Mouse (Mus musculus) kidney, embryonic 14.5 days (tissue): ENCODE measurements around the gene Olfr214. TPM values are rescaled to one million over a fixed set of nuclear protein-coding genes. Genes with fewer than 3 reads are reported as not detected.
"Not testable (repeated sequence)": the region's sequence is repeated elsewhere in the genome, so short reads cannot be mapped to it uniquely, and the experiment has no call there.

ENCODE experiments used
- ATAC-seq: fragments of 200-750 bp; cut with Nextera tagmentation; 2 replicates; pipeline ENCODE4 v1.8.0; 2017; ENCODE audit warnings: moderate number of reproducible peaks, mild to moderate bottlenecking, moderate TSS enrichment, moderate library complexity; ENCODE audit not compliant: low FRiP score, low TSS enrichment
- H3K27ac ChIP-seq: fragments of 300-500 bp; sonication (generic); 2 replicates; pipeline ENCODE4 v1.5.1; 2014; ENCODE audit warnings: low read depth, mild to moderate bottlenecking, low read length, moderate library complexity, mixed read lengths
- H3K27me3 ChIP-seq: fragments of 300-500 bp; sonication (generic); 2 replicates; pipeline ENCODE4 v1.6.1; 2014; ENCODE audit warnings: mild to moderate bottlenecking, low read length; ENCODE audit not compliant: control insufficient read depth, insufficient read depth
- H3K36me3 ChIP-seq: fragments of 300-500 bp; sonication (generic); 2 replicates; pipeline ENCODE4 v1.6.1; 2014; ENCODE audit warnings: low read length, mixed read lengths; ENCODE audit not compliant: control insufficient read depth, insufficient read depth
- H3K4me1 ChIP-seq: fragments of 300-500 bp; sonication (generic); 2 replicates; pipeline ENCODE4 v1.6.1; 2014; ENCODE audit warnings: low read length, mixed read lengths; ENCODE audit not compliant: control insufficient read depth, insufficient read depth
- H3K4me2 ChIP-seq: fragments of 300-500 bp; sonication (generic); replicated peaks from 2 replicates; pipeline ENCODE4 v1.6.1; 2014; ENCODE audit warnings: low read depth, mild to moderate bottlenecking, low read length
- H3K4me3 ChIP-seq: fragments of 300-500 bp; sonication (generic); 2 replicates; pipeline ENCODE4 v1.5.1; 2014; ENCODE audit warnings: mild to moderate bottlenecking, low read length
- H3K9ac ChIP-seq: fragments of 300-500 bp; sonication (generic); 2 replicates; pipeline ENCODE4 v1.6.1; 2014; ENCODE audit warnings: low read depth, mild to moderate bottlenecking, low read length, moderate library complexity
- H3K9me3 ChIP-seq: fragments of 300-500 bp; sonication (generic); 2 replicates; pipeline ENCODE4 v1.6.1; 2016; ENCODE audit warnings: low read length; ENCODE audit not compliant: control insufficient read depth
- WGBS: fragments of 180-500 bp; shearing (Covaris S2); extraction: QIAGEN DNeasy Blood & Tissue Kit; methylation state at CpG from one replicate; pipeline ENCODE4 v1.1.7; 2014; 5-methylcytosine and 5-hydroxymethylcytosine counted together
- polyA plus RNA-seq: library from polyadenylated mRNA; unstranded; fragments of >200 nt; fragmentation: Nextera tagmentation; extraction: Ambion mirVana; gene quantifications from 2 replicates; pipeline ENCODE4 v1.2.1, GENCODE M21; 2014

The Olfr214 gene
- not detected in 2 replicates for polyA plus RNA-seq

DNA sequence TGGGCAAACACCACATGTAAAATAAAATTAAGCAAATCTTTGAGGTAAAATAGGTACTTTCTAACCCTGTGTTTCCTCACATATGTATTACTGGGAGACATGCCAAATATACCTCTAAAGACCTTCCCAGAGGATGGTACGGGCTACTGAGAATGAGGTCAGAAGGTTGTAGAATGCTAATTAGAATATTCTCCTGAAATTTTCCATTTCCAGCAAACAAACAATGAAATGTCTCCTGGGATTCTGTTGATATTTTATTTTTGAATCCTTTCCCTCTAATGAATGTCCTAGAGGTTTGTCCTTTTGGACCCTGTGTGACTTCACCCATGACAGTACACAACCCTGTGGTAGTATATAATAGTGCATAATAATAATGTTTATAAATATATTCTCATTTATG lies at the start of gene Olfr214:
Olfr214 (plus strand) TSS at position 301 of the 400 bp plus-strand sequence.
- Histone ChIP-seq H3K4me2 (no peak within 1 kb of the TSS), H3K9ac (no peak within 1 kb of the TSS), H3K9me3 (no peaks in the 10 kb centered on the region), H3K4me1 (no peaks in the 10 kb centered on the region), H3K36me3 (no peaks in the 10 kb centered on the region), H3K27me3 (no peaks in the 10 kb centered on the region), H3K4me3 (no peak within 1 kb of the TSS), H3K27ac (no peak within 1 kb of the TSS)
- WGBS, result 75% methylated on average over 1 of the region's 1 CpGs
- ATAC-seq, result no peak

DNA sequence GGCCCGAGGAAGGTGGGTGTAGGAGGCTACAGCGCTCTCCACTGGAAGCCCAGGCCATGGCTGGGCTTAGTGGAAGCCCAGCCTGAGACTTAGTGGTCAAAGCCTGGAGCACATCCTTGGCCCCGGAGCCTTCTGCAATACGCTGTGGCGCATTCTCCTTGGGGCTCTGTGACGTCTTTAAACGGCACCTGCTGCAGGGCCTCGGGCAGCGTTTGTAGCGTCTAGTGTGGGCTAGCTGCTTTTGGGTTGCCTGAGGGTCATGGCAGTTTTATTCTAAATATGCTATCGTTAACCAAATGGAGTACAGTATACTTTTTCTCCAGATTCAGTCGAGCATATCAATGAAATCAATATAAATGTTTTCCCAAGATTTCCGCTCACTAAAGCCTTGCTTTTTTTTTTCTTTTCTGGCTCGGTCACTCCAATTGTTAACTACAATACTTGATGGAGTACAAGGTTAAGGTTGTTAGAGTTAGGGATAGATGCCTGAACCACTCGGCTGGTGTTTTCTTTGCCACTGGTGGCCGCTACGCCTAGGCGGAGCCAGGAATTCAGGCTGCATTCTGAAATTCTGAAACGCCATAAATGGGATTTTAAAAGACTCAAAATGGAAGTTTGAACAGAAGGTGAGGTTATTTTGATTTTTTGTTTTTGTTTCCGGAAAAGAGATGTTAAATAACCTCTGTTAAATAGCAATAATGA lies 47.6 kb upstream of the Olfr214 start, which contains the start of gene Olfr212:
Olfr212 (plus strand) TSS at position 215 of the 702 bp plus-strand sequence.
- not testable (repeated sequence) for H3K4me3 ChIP-seq, ATAC-seq, H3K4me2 ChIP-seq, H3K27me3 ChIP-seq, H3K27ac ChIP-seq, H3K4me1 ChIP-seq, H3K36me3 ChIP-seq, H3K9ac ChIP-seq
- peaks cover 16% of the 10 kb centered on the region for H3K9me3 ChIP-seq
- WGBS, result 94% methylated on average over 19 of the region's 20 CpGs

DNA sequence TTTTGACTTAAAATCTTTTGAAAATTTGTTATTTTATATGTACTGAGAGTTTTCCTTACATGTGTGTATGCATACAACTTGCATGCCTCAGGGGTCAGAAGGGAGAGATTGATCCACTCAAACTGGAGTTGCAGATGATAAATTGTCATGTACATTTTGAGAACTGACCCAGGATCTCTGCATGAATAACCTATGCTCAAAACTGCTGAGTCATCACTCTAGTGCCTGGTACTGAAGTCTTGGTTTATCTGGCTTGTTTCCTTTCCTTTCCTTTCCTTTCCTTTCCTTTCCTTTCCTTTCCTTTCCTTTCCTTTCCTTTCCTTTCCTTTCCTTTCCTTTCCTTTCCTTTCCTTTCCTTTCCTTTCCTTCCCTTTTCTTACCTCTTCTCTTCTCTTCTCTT lies 39.2 kb upstream of the Olfr214 start:
- Histone ChIP-seq H3K9ac (no peak overlapping the region), H3K4me3 (no peak overlapping the region), H3K36me3 (no peaks in the 10 kb centered on the region), H3K27me3 (no peaks in the 10 kb centered on the region), H3K27ac (no peak overlapping the region), H3K9me3 (no peaks in the 10 kb centered on the region), H3K4me1 (no peaks in the 10 kb centered on the region), H3K4me2 (no peak overlapping the region)
- no peak for ATAC-seq

DNA sequence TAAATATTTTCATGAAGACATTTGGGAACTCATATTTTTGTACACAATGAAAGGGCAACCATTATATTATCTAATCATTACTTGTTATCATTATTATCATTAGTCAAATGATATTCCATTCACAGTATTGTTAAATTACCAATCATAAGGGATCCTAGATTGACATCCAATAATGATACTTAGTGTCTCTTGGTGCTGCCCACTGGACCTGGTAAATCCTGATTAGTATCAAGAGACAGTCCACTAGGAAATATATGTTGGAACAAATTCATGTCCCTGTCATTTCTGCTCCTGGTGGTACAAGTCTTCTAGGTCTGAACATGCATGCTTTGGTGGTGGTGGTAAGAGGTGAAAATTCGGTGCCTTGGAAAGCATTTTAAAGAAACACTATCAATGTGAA lies 15.9 kb upstream of the Olfr214 start, which contains the start of gene Olfr213:
Olfr213 (plus strand) TSS at position 301 of the 400 bp plus-strand sequence.
- H3K27ac ChIP-seq, result no peak within 1 kb of the TSS
- H3K4me2 ChIP-seq, result no peak within 1 kb of the TSS
- H3K4me3 ChIP-seq, result no peak within 1 kb of the TSS
- H3K4me1 ChIP-seq, result no peaks in the 10 kb centered on the region
- H3K27me3 ChIP-seq, result no peaks in the 10 kb centered on the region
- no peak for ATAC-seq
- 86% methylated on average over 1 of the region's 1 CpGs for WGBS
- no peaks in the 10 kb centered on the region for H3K36me3 ChIP-seq
- no peaks in the 10 kb centered on the region for H3K9me3 ChIP-seq
- no peak within 1 kb of the TSS for H3K9ac ChIP-seq

DNA sequence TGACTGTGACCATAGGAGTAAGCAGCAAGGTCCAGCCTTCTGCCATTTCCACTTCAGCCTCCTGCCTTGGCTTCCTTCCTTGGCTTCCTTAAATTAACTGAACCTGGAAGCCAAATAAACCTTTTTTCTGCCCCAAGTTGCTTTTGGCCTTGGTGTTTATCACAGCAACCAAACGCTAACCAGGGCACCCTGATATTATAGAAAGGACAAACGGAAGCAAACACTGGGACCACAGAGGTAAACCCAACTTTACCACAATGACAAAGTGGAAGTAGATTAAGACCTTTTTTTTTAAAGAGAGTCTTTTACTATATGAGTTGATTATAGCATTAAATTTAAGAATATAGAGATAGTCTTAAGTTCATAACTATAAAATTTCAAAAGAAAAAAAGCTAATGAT lies 11.5 kb upstream of the Olfr214 start:
- H3K27ac ChIP-seq, result no peak overlapping the region
- H3K9me3 ChIP-seq, result no peaks in the 10 kb centered on the region
- no peak overlapping the region for H3K9ac ChIP-seq
- ATAC-seq, result no peak
- 92% methylated on average over 2 of the region's 2 CpGs for WGBS
- no peak overlapping the region for H3K4me3 ChIP-seq
- no peak overlapping the region for H3K4me2 ChIP-seq
- H3K27me3 ChIP-seq, result 0 out of 2 replicates have a peak, but pooled peaks cover 3% of the 10 kb centered on the region
- H3K36me3 ChIP-seq, result no peaks in the 10 kb centered on the region
- H3K4me1 ChIP-seq, result no peaks in the 10 kb centered on the region

DNA sequence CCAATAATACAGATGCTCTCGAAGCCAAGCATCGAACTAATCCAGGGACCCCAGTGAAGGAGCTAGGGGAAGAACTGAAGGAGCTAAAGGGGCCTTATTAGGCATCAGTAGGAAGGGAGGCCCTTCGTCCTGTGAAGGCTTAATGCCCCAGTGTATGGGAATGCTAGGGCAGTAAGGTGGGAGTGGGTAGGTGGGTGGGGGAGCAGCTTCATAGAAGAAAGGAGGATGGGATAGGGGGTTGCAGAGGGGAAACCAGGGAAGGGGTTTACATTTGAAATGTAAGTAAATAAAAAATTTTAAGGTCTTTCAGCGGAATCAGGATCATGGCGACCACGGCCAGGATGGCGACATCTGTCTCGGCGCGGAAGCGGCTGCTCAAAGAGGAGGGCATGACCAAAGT lies 3.2 kb upstream of the Olfr214 start, which contains the start of gene Gm5580:
Gm5580 (plus strand) TSS at position 301 of the 400 bp plus-strand sequence.
- not testable (repeated sequence) for H3K4me2 ChIP-seq, H3K36me3 ChIP-seq, H3K9ac ChIP-seq, H3K4me3 ChIP-seq, ATAC-seq, H3K9me3 ChIP-seq, H3K27me3 ChIP-seq, H3K4me1 ChIP-seq, H3K27ac ChIP-seq
- 96% methylated on average over 11 of the region's 11 CpGs for WGBS

DNA sequence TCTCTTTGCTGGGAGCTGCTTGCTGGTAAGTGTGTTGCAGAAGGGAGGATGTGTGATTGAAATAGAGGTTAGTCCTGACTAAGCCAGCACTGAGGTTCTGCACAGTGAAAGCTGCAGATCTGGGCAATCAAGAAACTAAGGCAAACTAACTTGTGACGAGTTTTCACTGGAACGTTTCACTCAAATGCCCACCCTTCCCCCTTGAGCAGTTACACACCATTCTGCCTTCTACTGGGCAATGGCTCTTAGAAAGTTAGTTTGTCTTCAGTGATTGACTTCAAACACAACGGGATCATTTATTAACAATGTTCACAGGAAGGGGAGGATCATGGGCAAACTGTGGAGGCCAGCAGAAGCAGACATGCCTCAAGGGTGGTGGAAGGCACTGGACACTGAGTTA lies 917 bp downstream of the Olfr214 start:
- H3K9ac ChIP-seq, result no peak overlapping the region
- no peak overlapping the region for H3K4me3 ChIP-seq
- no peak overlapping the region for H3K27ac ChIP-seq
- H3K36me3 ChIP-seq, result no peaks in the 10 kb centered on the region
- H3K27me3 ChIP-seq, result no peaks in the 10 kb centered on the region
- H3K4me1 ChIP-seq, result no peaks in the 10 kb centered on the region
- 43% methylated on average over 3 of the region's 3 CpGs for WGBS
- no peak overlapping the region for H3K4me2 ChIP-seq
- ATAC-seq, result peak; percentile 75; the same call in 1 of the 2 replicates
- H3K9me3 ChIP-seq, result no peaks in the 10 kb centered on the region

DNA sequence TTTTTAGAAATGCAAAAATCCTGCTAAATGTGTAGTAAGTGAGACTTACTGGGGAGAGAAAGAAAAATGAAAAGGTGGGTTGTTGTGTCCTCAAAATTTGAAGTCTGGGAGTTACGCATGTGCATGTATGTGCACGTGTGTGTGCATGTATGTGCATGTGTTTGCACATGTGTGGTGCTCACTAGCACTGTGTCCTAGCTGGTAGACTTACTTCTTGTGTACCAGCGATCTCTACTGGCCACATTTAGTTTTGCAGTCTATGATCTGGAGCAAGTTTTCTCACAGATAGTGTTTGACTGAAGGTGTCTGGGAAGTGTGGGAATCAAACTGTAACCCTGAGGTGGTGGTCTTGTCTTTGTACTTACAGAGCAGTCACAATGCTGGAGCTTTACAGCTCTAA lies 15.8 kb downstream of the Olfr214 start:
- no peak for ATAC-seq
- H3K4me2 ChIP-seq, result no peak overlapping the region
- no peaks in the 10 kb centered on the region for H3K36me3 ChIP-seq
- H3K4me3 ChIP-seq, result no peak overlapping the region
- H3K27me3 ChIP-seq, result no peaks in the 10 kb centered on the region
- 32% methylated on average over 3 of the region's 3 CpGs for WGBS
- no peak overlapping the region for H3K9ac ChIP-seq
- H3K27ac ChIP-seq, result no peak overlapping the region
- no peaks in the 10 kb centered on the region for H3K9me3 ChIP-seq
- no peaks in the 10 kb centered on the region for H3K4me1 ChIP-seq

DNA sequence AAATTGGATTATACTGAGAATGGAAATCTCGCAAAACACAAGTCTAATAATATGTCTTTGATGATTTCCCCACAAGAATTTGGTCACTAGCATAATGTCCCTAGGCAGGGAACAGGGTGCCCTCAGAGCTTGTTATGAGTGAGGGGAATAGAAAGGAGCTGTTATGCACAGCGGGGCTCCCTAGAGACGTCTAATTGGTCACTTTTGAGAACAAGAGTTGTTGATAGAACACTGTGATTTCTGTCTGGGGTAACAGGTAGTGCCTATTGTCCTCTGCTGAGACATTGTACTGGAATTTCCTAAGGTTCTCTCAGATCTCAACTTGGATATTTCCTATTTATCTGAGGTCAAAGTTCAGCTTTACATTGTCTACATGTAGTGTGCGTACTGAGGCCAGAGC lies 30.1 kb downstream of the Olfr214 start, which contains the start of gene Olfr215:
Olfr215 (minus strand) TSS at position 101 of the 400 bp plus-strand sequence.
- H3K9me3 ChIP-seq, result no peaks in the 10 kb centered on the region
- H3K4me1 ChIP-seq, result no peaks in the 10 kb centered on the region
- no peak within 1 kb of the TSS for H3K4me2 ChIP-seq
- WGBS, result 82% methylated on average over 4 of the region's 4 CpGs
- H3K36me3 ChIP-seq, result no peaks in the 10 kb centered on the region
- ATAC-seq, result no peak
- no peak within 1 kb of the TSS for H3K9ac ChIP-seq
- H3K4me3 ChIP-seq, result no peak within 1 kb of the TSS
- no peak within 1 kb of the TSS for H3K27ac ChIP-seq
- H3K27me3 ChIP-seq, result no peaks in the 10 kb centered on the region
